Mouse (Mus musculus) kidney, embryonic 15.5 days (tissue): ENCODE measurements around the gene Wdr17. TPM values are rescaled to one million over a fixed set of nuclear protein-coding genes. Genes with fewer than 3 reads are reported as not detected.

Experiments
- ATAC-seq: fragments of 200-750 bp; cut with Nextera tagmentation; replicated peaks from 2 replicates; pipeline ENCODE4 v1.8.0; 2017; ENCODE audit warnings: moderate TSS enrichment; ENCODE audit not compliant: low FRiP score
- H3K27ac ChIP-seq: fragments of 300-500 bp; sonication (generic); 2 replicates; pipeline ENCODE4 v1.5.1; 2015; ENCODE audit warnings: mild to moderate bottlenecking, inconsistent platforms
- H3K27me3 ChIP-seq: fragments of 300-500 bp; sonication (generic); 2 replicates; pipeline ENCODE4 v1.6.1; 2015; ENCODE audit warnings: inconsistent platforms
- H3K36me3 ChIP-seq: fragments of 300-500 bp; sonication (generic); 2 replicates; pipeline ENCODE4 v1.6.1; 2015; ENCODE audit warnings: inconsistent platforms
- H3K4me1 ChIP-seq: fragments of 300-500 bp; sonication (generic); 2 replicates; pipeline ENCODE4 v1.6.1; 2015; ENCODE audit warnings: inconsistent platforms
- H3K4me2 ChIP-seq: fragments of 300-500 bp; sonication (generic); 2 replicates; pipeline ENCODE4 v1.6.1; 2015; ENCODE audit warnings: moderate library complexity, mild to moderate bottlenecking, inconsistent platforms
- H3K4me3 ChIP-seq: fragments of 300-500 bp; sonication (generic); replicated peaks from 2 replicates; pipeline ENCODE4 v1.5.1; 2015; ENCODE audit warnings: mild to moderate bottlenecking, inconsistent platforms
- H3K9ac ChIP-seq: fragments of 300-500 bp; sonication (generic); 2 replicates; pipeline ENCODE4 v1.6.1; 2015; ENCODE audit warnings: mild to moderate bottlenecking, inconsistent platforms
- H3K9me3 ChIP-seq: fragments of 300-500 bp; sonication (generic); replicated peaks from 2 replicates; pipeline ENCODE4 v1.6.1; 2016; ENCODE audit warnings: inconsistent platforms
- WGBS: fragments of 180-500 bp; shearing (Covaris S2); methylation state at CpG from one replicate; pipeline ENCODE4 v1.1.7; 2015; ENCODE audit warnings: mixed read lengths; 5-methylcytosine and 5-hydroxymethylcytosine counted together
- polyA plus RNA-seq: library from polyadenylated mRNA; unstranded; fragments of >200 nt; fragmentation: Nextera tagmentation; extraction: Ambion mirVana; gene quantifications from 2 replicates; pipeline ENCODE4 v1.2.1, GENCODE M21; 2015

Wdr17 gene
- polyA plus RNA-seq, result 0.95 and 0.99 TPM in 2 replicates

GRCm38 (mm10) chr8:54886987-54887785 lies at the start of gene Wdr17:
TSS of gene Wdr17 (minus strand) at chr8:54887184.
- H3K9me3 ChIP-seq, result no peaks in the 10 kb centered on the region
- no peak within 1 kb of the TSS for H3K9ac ChIP-seq
- H3K4me2 ChIP-seq, result no peak within 1 kb of the TSS
- 82% methylated on average over 9 of the region's 9 CpGs for WGBS
- H3K36me3 ChIP-seq, result no peaks in the 10 kb centered on the region
- no peak for ATAC-seq
- no peaks in the 10 kb centered on the region for H3K4me1 ChIP-seq
- no peaks in the 10 kb centered on the region for H3K27me3 ChIP-seq
- no peak within 1 kb of the TSS for H3K27ac ChIP-seq
- H3K4me3 ChIP-seq, result no peak within 1 kb of the TSS

GRCm38 (mm10) chr8:54932306-54932705 lies 45.3 kb upstream of the Wdr17 start:
- H3K9ac ChIP-seq, result no peak overlapping the region
- no peaks in the 10 kb centered on the region for H3K36me3 ChIP-seq
- WGBS, result 68% methylated on average over 2 of the region's 2 CpGs
- H3K27me3 ChIP-seq, result no peaks in the 10 kb centered on the region
- no peaks in the 10 kb centered on the region for H3K4me1 ChIP-seq
- no peak overlapping the region for H3K4me2 ChIP-seq
- ATAC-seq, result no peak
- H3K4me3 ChIP-seq, result no peak overlapping the region
- no peaks in the 10 kb centered on the region for H3K9me3 ChIP-seq
- H3K27ac ChIP-seq, result no peak overlapping the region

- H3K4me3 ChIP-seq, result no peak overlapping the region
- no peaks in the 10 kb centered on the region for H3K4me1 ChIP-seq
- H3K36me3 ChIP-seq, result no peaks in the 10 kb centered on the region
- H3K27ac ChIP-seq, result no peak overlapping the region
- H3K4me2 ChIP-seq, result no peak overlapping the region
- no peaks in the 10 kb centered on the region for H3K9me3 ChIP-seq
- no peak overlapping the region for H3K9ac ChIP-seq
- 85% methylated on average over 3 of the region's 3 CpGs for WGBS
- no peak for ATAC-seq
- H3K27me3 ChIP-seq, result no peaks in the 10 kb centered on the region
These were observed 38.0 kb upstream of the Wdr17 start for GRCm38 (mm10) chr8:54924936-54925335.

- no peak for ATAC-seq
- Histone ChIP-seq H3K9me3 (no peaks in the 10 kb centered on the region), H3K27ac (no peak overlapping the region), H3K9ac (no peak overlapping the region), H3K4me3 (no peak overlapping the region), H3K36me3 (no peaks in the 10 kb centered on the region), H3K27me3 (no peaks in the 10 kb centered on the region), H3K4me1 (no peaks in the 10 kb centered on the region), H3K4me2 (no peak overlapping the region)
- WGBS, result 56% methylated on average over 2 of the region's 2 CpGs
These were observed 35.3 kb upstream of the Wdr17 start for GRCm38 (mm10) chr8:54922160-54922855.

- H3K4me3 ChIP-seq, result no peak overlapping the region
- H3K4me1 ChIP-seq, result no peaks in the 10 kb centered on the region
- no peaks in the 10 kb centered on the region for H3K27me3 ChIP-seq
- ATAC-seq, result peak; percentile 74; the same call in 1 of the 2 replicates
- WGBS, result 69% methylated on average over 6 of the region's 9 CpGs
- H3K9me3 ChIP-seq, result no peaks in the 10 kb centered on the region
- no peaks in the 10 kb centered on the region for H3K36me3 ChIP-seq
- no peak overlapping the region for H3K4me2 ChIP-seq
- no peak overlapping the region for H3K9ac ChIP-seq
- no peak overlapping the region for H3K27ac ChIP-seq
These were observed 30.7 kb upstream of the Wdr17 start for GRCm38 (mm10) chr8:54917710-54918109.

- H3K4me1 ChIP-seq, result no peaks in the 10 kb centered on the region
- no peak for ATAC-seq
- WGBS, result 92% methylated on average over 2 of the region's 2 CpGs
These were observed 25.9 kb upstream of the Wdr17 start for GRCm38 (mm10) chr8:54912891-54913290.

GRCm38 (mm10) chr8:54899444-54899843 lies 12.5 kb upstream of the Wdr17 start:
- ATAC-seq, result no peak
- H3K4me1 ChIP-seq, result no peaks in the 10 kb centered on the region
- H3K9me3 ChIP-seq, result no peaks in the 10 kb centered on the region
- H3K9ac ChIP-seq, result no peak overlapping the region
- H3K4me3 ChIP-seq, result no peak overlapping the region
- H3K36me3 ChIP-seq, result no peaks in the 10 kb centered on the region
- H3K27ac ChIP-seq, result no peak overlapping the region
- 88% methylated on average over 2 of the region's 2 CpGs for WGBS
- no peaks in the 10 kb centered on the region for H3K27me3 ChIP-seq
- no peak overlapping the region for H3K4me2 ChIP-seq

More at GRCm38 (mm10) chr8:54912891-54913290, 25.9 kb upstream of the Wdr17 start:
- H3K36me3 ChIP-seq, result no peaks in the 10 kb centered on the region
- H3K27ac ChIP-seq, result no peak overlapping the region
- H3K27me3 ChIP-seq, result no peaks in the 10 kb centered on the region
- H3K9me3 ChIP-seq, result no peaks in the 10 kb centered on the region
- no peak overlapping the region for H3K4me3 ChIP-seq
- no peak overlapping the region for H3K9ac ChIP-seq
- no peak overlapping the region for H3K4me2 ChIP-seq

GRCm38 (mm10) chr8:54894637-54895322 lies 7.8 kb upstream of the Wdr17 start:
- no peak overlapping the region for H3K27ac ChIP-seq
- no peak overlapping the region for H3K4me2 ChIP-seq
- H3K4me1 ChIP-seq, result no peaks in the 10 kb centered on the region
- no peaks in the 10 kb centered on the region for H3K9me3 ChIP-seq
- WGBS, result 76% methylated on average over 2 of the region's 2 CpGs
- H3K4me3 ChIP-seq, result no peak overlapping the region
- H3K27me3 ChIP-seq, result no peaks in the 10 kb centered on the region
- H3K9ac ChIP-seq, result no peak overlapping the region
- H3K36me3 ChIP-seq, result no peaks in the 10 kb centered on the region
- ATAC-seq, result no peak

GRCm38 (mm10) chr8:54894180-54894579 lies 7.2 kb upstream of the Wdr17 start:
- Histone ChIP-seq H3K9me3 (no peaks in the 10 kb centered on the region), H3K4me2 (no peak overlapping the region), H3K27ac (no peak overlapping the region), H3K4me1 (no peaks in the 10 kb centered on the region), H3K9ac (no peak overlapping the region), H3K27me3 (no peaks in the 10 kb centered on the region), H3K4me3 (no peak overlapping the region), H3K36me3 (no peaks in the 10 kb centered on the region)
- no peak for ATAC-seq
- WGBS, result 85% methylated on average over 1 of the region's 1 CpGs

- Histone ChIP-seq H3K36me3 (no peaks in the 10 kb centered on the region), H3K4me3 (no peak overlapping the region), H3K27me3 (no peaks in the 10 kb centered on the region), H3K4me2 (no peak overlapping the region), H3K9me3 (no peaks in the 10 kb centered on the region), H3K27ac (no peak overlapping the region), H3K4me1 (no peaks in the 10 kb centered on the region), H3K9ac (no peak overlapping the region)
- 80% methylated on average over 4 of the region's 4 CpGs for WGBS
- no peak for ATAC-seq
These were observed 424 bp downstream of the Wdr17 start for GRCm38 (mm10) chr8:54886560-54886959.

- H3K9ac ChIP-seq, result no peak overlapping the region
- H3K4me1 ChIP-seq, result no peaks in the 10 kb centered on the region
- 87% methylated on average over 4 of the region's 4 CpGs for WGBS
- no peak for ATAC-seq
- no peak overlapping the region for H3K4me2 ChIP-seq
- H3K27me3 ChIP-seq, result no peaks in the 10 kb centered on the region
- no peak overlapping the region for H3K4me3 ChIP-seq
- no peaks in the 10 kb centered on the region for H3K9me3 ChIP-seq
- no peaks in the 10 kb centered on the region for H3K36me3 ChIP-seq
- H3K27ac ChIP-seq, result no peak overlapping the region
These were observed 10.5 kb downstream of the Wdr17 start for GRCm38 (mm10) chr8:54876458-54876857.

GRCm38 (mm10) chr8:54864761-54865064 lies 22.3 kb downstream of the Wdr17 start:
- H3K4me2 ChIP-seq, result no peak overlapping the region
- WGBS, result 51% methylated on average over 1 of the region's 1 CpGs

More at GRCm38 (mm10) chr8:54864761-54865064, 22.3 kb downstream of the Wdr17 start:
- no peak overlapping the region for H3K27ac ChIP-seq
- no peak overlapping the region for H3K9ac ChIP-seq
- H3K27me3 ChIP-seq, result no peaks in the 10 kb centered on the region
- no peaks in the 10 kb centered on the region for H3K4me1 ChIP-seq
- no peaks in the 10 kb centered on the region for H3K9me3 ChIP-seq
- no peak overlapping the region for H3K4me3 ChIP-seq
- H3K36me3 ChIP-seq, result no peaks in the 10 kb centered on the region
- no peak for ATAC-seq
